Mouse (Mus musculus): ENCODE data around the gene Hnrnpul2.
"Not testable (repeated sequence)": the region's sequence is repeated elsewhere in the genome, so short reads cannot be mapped to it uniquely, and the experiment has no call there.

Hnrnpul2 gene

GRCm38 (mm10) chr19:8853117-8853516, 33.3 kb downstream of the Hnrnpul2 start:
- no peak for DNase-seq

GRCm38 (mm10) chr19:8857689-8858088, 37.9 kb downstream of the Hnrnpul2 start:
- peak in 1 of 2 experiments; percentile 32 for DNase-seq

GRCm38 (mm10) chr19:8859018-8859417, 39.2 kb downstream of the Hnrnpul2 start:
- peak in 1 of 2 experiments; percentile 52 for DNase-seq

GRCm38 (mm10) chr19:8864265-8864664, 44.5 kb downstream of the Hnrnpul2 start:
- DNase-seq, result no peak

DNA sequence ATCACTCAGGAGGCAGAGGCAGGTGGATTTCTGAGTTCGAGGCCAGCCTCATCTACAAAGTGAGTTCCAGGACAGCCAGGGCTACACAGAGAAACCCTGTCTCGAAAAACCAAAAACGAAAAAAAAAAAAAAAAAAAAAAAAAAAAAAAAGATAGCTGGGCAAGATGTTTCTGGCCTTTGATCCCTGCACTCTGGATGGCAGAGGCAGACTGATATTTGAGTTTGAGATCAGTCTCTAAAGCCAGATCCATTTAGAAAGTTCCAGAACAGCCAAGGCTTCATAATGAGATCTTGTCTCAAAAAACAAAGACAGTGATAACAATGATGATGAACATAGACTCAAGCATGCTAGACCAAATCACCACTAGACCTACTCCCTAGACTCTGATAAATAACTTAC, 50.6 kb downstream of the Hnrnpul2 start:
- DNase-seq, result not testable (repeated sequence)

DNA sequence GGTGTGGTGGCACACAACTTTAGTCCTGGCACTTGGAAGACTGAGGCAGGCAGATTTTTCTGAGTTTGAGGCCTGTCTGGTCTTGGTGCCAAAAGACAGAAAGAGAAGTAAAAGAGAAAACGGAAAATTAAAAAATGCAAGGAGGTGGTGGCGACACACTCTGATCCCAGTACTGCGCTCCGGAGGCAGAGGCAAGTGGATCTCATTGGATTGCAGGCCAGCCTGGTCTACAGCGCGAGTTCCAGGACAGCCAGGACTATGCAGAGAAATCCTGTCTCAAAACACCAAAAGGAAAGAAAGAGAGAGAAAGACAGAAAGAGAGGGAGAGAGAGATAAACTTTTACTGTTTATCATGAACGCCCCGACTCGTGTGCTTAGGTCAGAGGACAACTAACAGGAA, 51.0 kb downstream of the Hnrnpul2 start:
- no peak for DNase-seq

DNA sequence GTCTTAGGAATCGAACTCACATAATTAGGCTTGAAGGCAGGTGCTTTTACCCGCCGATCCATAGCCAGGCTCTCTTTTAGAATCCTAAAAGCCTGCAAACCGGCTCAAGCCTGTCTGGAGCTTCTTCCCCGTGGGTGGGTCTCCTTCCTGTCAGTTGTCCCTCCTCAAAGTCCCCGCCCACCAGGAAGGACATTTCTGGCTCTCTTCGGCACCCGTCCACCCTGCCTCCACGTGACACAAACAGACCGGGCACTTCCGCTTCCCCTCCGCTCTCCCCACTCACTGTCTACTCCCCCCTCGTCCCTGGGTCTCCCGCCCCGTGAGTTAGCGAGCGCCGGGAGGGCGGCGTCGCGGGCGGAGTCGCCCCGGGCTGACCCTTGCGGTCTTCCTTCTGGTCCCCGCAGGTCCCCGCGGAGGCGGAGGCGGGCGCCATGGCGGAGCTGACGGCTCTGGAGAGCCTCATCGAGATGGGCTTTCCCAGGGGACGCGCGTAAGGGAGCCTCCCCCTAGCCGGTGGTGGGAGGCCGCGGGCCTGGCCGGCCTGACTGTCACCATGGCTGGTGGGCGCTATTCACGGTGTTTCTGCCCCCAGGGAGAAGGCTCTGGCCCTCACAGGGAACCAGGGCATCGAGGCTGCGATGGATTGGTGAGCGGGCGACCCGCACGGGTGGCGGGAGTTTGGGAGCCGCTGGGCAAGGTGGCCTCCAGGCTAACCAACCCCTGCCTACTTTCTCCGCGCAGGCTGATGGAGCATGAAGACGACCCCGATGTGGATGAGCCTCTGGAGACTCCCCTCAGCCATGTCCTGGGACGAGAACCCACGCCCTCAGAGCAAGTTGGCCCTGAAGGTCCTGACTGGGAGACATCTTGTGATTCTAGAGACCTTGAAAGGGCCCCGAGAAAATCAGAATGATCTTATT, 51.7 kb downstream of the Hnrnpul2 start, which contains the start of gene Ubxn1:
Gene Ubxn1 (plus strand): TSS at position 230 of the 920 bp plus-strand sequence.
- peak; percentile 92 to 93 for DNase-seq

DNA sequence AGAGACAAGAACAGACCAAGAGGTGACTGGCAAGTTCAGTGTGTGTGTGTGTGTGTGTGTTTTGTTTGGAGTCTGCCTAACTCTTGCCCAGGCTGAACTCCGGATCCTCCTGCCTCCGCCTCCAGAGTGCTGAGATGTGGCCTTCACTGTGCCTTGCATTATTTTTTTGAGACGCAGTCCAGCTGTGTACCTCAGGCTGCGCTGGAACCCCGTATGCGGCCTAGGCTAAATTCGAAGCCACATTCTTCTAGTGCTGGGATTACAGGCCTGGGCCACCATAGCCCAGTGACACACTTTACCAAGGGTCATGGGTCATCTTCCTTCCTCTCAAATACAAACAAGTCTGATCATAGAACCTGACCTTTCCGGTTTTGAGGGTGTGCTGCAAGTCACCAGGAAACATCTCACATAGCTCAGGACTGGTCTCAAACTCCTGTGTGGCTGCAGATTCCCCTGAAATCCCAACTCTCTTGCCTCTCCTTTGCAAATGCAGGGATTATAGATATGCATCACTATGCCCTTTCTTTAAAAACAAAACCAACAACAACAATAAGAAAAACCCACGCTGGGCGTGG, 52.5 kb downstream of the Hnrnpul2 start:
- no peak for DNase-seq

DNA sequence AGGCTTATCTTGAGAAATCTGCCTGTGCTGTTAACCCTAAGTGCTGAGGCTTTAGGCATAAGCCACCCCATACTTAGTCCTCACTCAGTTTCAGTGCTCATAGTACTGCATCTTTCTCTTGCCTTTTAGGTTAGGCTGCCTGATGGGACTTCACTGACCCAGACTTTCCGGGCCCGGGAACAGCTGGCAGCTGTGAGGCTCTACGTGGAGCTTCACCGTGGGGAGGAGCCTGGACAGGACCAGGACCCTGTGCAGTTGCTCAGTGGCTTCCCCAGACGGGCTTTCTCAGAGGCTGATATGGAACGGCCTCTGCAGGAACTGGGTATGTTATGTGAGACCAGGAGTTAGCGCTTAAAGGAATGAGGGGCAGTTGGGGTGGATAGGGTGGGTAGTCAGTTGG, 55.2 kb downstream of the Hnrnpul2 start:
- no peak for DNase-seq

DNA sequence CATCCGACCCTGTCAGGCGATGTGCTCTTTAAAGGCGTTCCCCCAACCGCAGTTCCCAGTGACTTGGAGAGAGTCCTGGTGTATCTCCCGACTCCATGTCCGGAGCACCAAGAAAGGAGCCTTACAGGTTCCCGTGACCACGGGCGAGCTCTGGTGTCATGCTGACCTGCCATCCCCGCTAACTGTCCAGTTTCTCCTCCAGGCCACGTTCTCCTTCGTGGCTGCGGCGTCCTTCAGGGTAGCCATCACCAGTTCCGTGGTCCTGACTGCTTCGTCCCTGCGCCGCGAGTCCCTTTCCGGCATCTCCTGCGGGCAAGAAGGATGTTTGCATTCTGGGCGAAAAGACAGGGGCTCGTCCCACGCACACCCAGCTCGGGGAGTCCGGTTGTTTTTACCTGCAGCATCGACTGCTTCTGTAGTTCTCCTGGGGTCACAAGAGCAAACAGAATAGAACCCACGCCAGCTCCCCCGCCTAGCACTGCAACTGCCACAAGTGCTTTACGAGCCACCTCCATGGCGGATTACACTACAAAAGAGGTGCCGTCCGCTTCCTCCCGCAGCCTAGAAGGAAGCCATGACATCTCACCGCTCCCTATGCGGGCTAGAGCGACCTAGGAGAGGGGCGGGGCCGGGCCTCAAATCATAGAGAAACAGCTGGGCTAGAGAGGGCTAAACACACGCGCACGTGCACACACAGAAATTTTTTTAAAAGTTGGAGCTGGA, 60.7 kb downstream of the Hnrnpul2 start, which contains the start of gene Uqcc3:
Gene Uqcc3 (minus strand): TSS at position 613 of the 723 bp plus-strand sequence.
- peak; percentile 80 to 88 for DNase-seq

DNA sequence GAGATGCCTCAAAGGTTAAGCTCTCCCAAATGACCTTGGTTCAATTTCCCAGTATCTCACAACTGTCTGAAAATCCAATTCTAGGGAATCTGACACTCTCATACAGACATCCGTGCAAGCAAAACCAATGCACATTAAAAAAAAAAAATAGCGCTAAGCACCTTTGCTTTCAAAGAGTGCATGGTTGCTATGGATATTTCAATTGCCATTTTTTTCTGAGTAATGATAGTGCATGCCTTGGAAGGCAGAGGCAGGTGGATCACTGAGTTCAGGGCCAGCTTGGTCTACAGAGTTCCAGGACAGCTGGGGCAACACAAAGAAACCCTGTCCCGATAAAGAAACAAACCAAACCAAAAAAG, 61.2 kb downstream of the Hnrnpul2 start:
- DNase-seq, result no peak

GRCm38 (mm10) chr19:8883616-8884015, 63.8 kb downstream of the Hnrnpul2 start, which contains the start of the genes Lbhd1 and Gm49403:
TSS of gene Lbhd1 (plus strand) at chr19:8883732.
TSS of gene Gm49403 (plus strand) at chr19:8883930.
- no peak for DNase-seq
